Mouse (Mus musculus) liver, embryonic 12.5 days (tissue): ENCODE data around the gene Syn3. TPM values are rescaled to one million over a fixed set of nuclear protein-coding genes. Genes with fewer than 3 reads are reported as not detected.

Experiments used
- ATAC-seq: fragments of 200-750 bp; cut with Nextera tagmentation; 2 replicates; pipeline ENCODE4 v1.8.0; 2017; ENCODE audit warnings: moderate number of reproducible peaks, mild to moderate bottlenecking, moderate library complexity
- H3K27ac ChIP-seq: fragments of 300-500 bp; sonication (generic); 2 replicates; pipeline ENCODE4 v1.5.1; 2016; ENCODE audit warnings: mild to moderate bottlenecking
- H3K27me3 ChIP-seq: fragments of 300-500 bp; sonication (generic); replicated peaks from 2 replicates; pipeline ENCODE4 v1.6.1; 2016; ENCODE audit warnings: mild to moderate bottlenecking, moderate library complexity
- H3K36me3 ChIP-seq: fragments of 300-500 bp; sonication (generic); 2 replicates; pipeline ENCODE4 v1.6.1; 2016; ENCODE audit warnings: mild to moderate bottlenecking, moderate library complexity
- H3K4me1 ChIP-seq: fragments of 300-500 bp; sonication (generic); 2 replicates; pipeline ENCODE4 v1.6.1; 2016
- H3K4me2 ChIP-seq: fragments of 300-500 bp; sonication (generic); 2 replicates; pipeline ENCODE4 v1.6.1; 2016; ENCODE audit warnings: mild to moderate bottlenecking, moderate library complexity
- H3K4me3 ChIP-seq: fragments of 300-500 bp; sonication (generic); 2 replicates; pipeline ENCODE4 v1.5.1; 2016; ENCODE audit warnings: mild to moderate bottlenecking, moderate library complexity
- H3K9ac ChIP-seq: fragments of 300-500 bp; sonication (generic); 2 replicates; pipeline ENCODE4 v1.6.1; 2016; ENCODE audit warnings: mild to moderate bottlenecking, moderate library complexity
- H3K9me3 ChIP-seq: fragments of 300-500 bp; sonication (generic); replicated peaks from 2 replicates; pipeline ENCODE4 v1.6.1; 2016; ENCODE audit warnings: mild to moderate bottlenecking, moderate library complexity
- WGBS: fragments of 180-500 bp; shearing (Covaris S2); methylation state at CpG from one replicate; pipeline ENCODE4 v1.1.7; 2016; ENCODE audit not compliant: insufficient replicate concordance; 5-methylcytosine and 5-hydroxymethylcytosine counted together
- polyA plus RNA-seq: library from polyadenylated mRNA; unstranded; fragments of >200 nt; fragmentation: Nextera tagmentation; extraction: Ambion mirVana; gene quantifications from 2 replicates; pipeline ENCODE4 v1.2.1, GENCODE M21; 2016

The Syn3 gene
- polyA plus RNA-seq, 1 experiment from 2014 or later, result 0.57 TPM

- no peaks in the 10 kb centered on the region for H3K4me1 ChIP-seq
- no peak overlapping the region for H3K4me2 ChIP-seq
- H3K9ac ChIP-seq, result no peak overlapping the region
- WGBS, result 77% methylated on average over 2 of the region's 2 CpGs
- H3K36me3 ChIP-seq, result no peaks in the 10 kb centered on the region
- no peak overlapping the region for H3K4me3 ChIP-seq
- H3K27me3 ChIP-seq, result no peaks in the 10 kb centered on the region
- H3K9me3 ChIP-seq, result no peaks in the 10 kb centered on the region
- H3K27ac ChIP-seq, result no peak overlapping the region
- ATAC-seq, result no peak
Measured at GRCm38 (mm10) chr10:86078761-86079160, 419.9 kb downstream of the Syn3 start.

GRCm38 (mm10) chr10:86077272-86077671, 421.4 kb downstream of the Syn3 start:
- Histone ChIP-seq H3K4me2 (no peak overlapping the region), H3K27ac (no peak overlapping the region), H3K27me3 (no peaks in the 10 kb centered on the region), H3K36me3 (no peaks in the 10 kb centered on the region), H3K4me1 (no peaks in the 10 kb centered on the region), H3K4me3 (no peak overlapping the region), H3K9ac (no peak overlapping the region), H3K9me3 (no peaks in the 10 kb centered on the region)
- ATAC-seq, result no peak
- 62% methylated on average over 2 of the region's 2 CpGs for WGBS

GRCm38 (mm10) chr10:86074971-86075711, 423.6 kb downstream of the Syn3 start:
- Histone ChIP-seq H3K4me2 (no peak overlapping the region), H3K9ac (no peak overlapping the region), H3K27ac (no peak overlapping the region), H3K4me1 (no peaks in the 10 kb centered on the region), H3K27me3 (no peaks in the 10 kb centered on the region), H3K36me3 (no peaks in the 10 kb centered on the region), H3K9me3 (no peaks in the 10 kb centered on the region), H3K4me3 (no peak overlapping the region)
- WGBS, result 71% methylated on average over 9 of the region's 9 CpGs
- no peak for ATAC-seq

- no peak overlapping the region for H3K4me3 ChIP-seq
- no peaks in the 10 kb centered on the region for H3K27me3 ChIP-seq
- H3K36me3 ChIP-seq, result no peaks in the 10 kb centered on the region
- H3K9me3 ChIP-seq, result no peaks in the 10 kb centered on the region
- WGBS, result 53% methylated on average over 4 of the region's 4 CpGs
- ATAC-seq, result no peak
- H3K4me2 ChIP-seq, result no peak overlapping the region
- H3K4me1 ChIP-seq, result no peaks in the 10 kb centered on the region
- no peak overlapping the region for H3K9ac ChIP-seq
- no peak overlapping the region for H3K27ac ChIP-seq
Measured at GRCm38 (mm10) chr10:86074134-86074533, 424.6 kb downstream of the Syn3 start.

GRCm38 (mm10) chr10:86070751-86071150, 427.9 kb downstream of the Syn3 start:
- Histone ChIP-seq H3K4me1 (peaks cover 2% of the 10 kb centered on the region; the same call in 1 of the 2 replicates), H3K4me2 (no peak overlapping the region), H3K36me3 (no peaks in the 10 kb centered on the region), H3K27me3 (0 out of 2 replicates have a peak, but pooled peaks cover under 1% of the 10 kb centered on the region), H3K9ac (no peak overlapping the region), H3K9me3 (no peaks in the 10 kb centered on the region), H3K4me3 (no peak overlapping the region), H3K27ac (no peak overlapping the region)
- 55% methylated on average over 3 of the region's 3 CpGs for WGBS
- no peak for ATAC-seq

DNA sequence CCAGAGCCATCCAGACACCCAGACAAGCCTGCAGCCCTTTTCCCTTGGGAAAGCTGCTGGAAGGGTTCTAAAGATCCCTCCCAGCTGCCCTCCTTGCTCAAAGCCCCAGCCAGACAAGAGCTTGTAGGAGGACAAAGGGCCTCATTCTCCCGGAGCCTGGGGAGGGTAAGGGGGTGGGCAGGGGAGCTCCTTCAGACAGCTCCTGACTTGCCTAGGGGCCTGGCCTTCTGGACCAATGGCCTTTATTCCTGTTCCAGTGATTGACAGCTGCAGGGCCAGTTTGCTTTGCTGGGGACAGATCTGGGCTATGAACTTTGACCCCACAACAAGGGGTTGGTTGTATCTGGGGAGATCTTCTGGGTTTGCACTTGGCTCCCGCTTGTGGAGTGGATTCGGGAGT, 429.4 kb downstream of the Syn3 start:
- peaks cover 2% of the 10 kb centered on the region; the same call in 1 of the 2 replicates for H3K4me1 ChIP-seq
- no peak overlapping the region for H3K4me2 ChIP-seq
- no peak overlapping the region for H3K4me3 ChIP-seq
- H3K9me3 ChIP-seq, result no peaks in the 10 kb centered on the region
- ATAC-seq, result no peak
- no peaks in the 10 kb centered on the region for H3K36me3 ChIP-seq
- no peak overlapping the region for H3K9ac ChIP-seq
- no peak overlapping the region for H3K27ac ChIP-seq
- 51% methylated on average over 3 of the region's 3 CpGs for WGBS
- 0 out of 2 replicates have a peak, but pooled peaks cover 3% of the 10 kb centered on the region for H3K27me3 ChIP-seq

- no peaks in the 10 kb centered on the region for H3K9me3 ChIP-seq
- no peak overlapping the region for H3K4me3 ChIP-seq
- peaks cover 2% of the 10 kb centered on the region; the same call in 1 of the 2 replicates for H3K4me1 ChIP-seq
- H3K36me3 ChIP-seq, result no peaks in the 10 kb centered on the region
- peaks cover 3% of the 10 kb centered on the region; the same call in 1 of the 2 replicates for H3K27me3 ChIP-seq
- no peak overlapping the region for H3K4me2 ChIP-seq
- H3K27ac ChIP-seq, result no peak overlapping the region
- ATAC-seq, result no peak
- WGBS, result 45% methylated on average over 10 of the region's 10 CpGs
- no peak overlapping the region for H3K9ac ChIP-seq
Measured at GRCm38 (mm10) chr10:86067911-86068310, 430.8 kb downstream of the Syn3 start.

- 64% methylated on average over 5 of the region's 5 CpGs for WGBS
- Histone ChIP-seq H3K36me3 (no peaks in the 10 kb centered on the region), H3K4me1 (peaks cover 2% of the 10 kb centered on the region; the same call in 1 of the 2 replicates), H3K27me3 (peaks cover 3% of the 10 kb centered on the region; the same call in 1 of the 2 replicates), H3K4me3 (no peak overlapping the region), H3K9me3 (no peaks in the 10 kb centered on the region), H3K4me2 (no peak overlapping the region), H3K27ac (no peak overlapping the region), H3K9ac (no peak overlapping the region)
- ATAC-seq, result no peak
Measured at GRCm38 (mm10) chr10:86066651-86067050, 432.0 kb downstream of the Syn3 start.

GRCm38 (mm10) chr10:86065661-86066060, 433.0 kb downstream of the Syn3 start:
- WGBS, result 68% methylated on average over 1 of the region's 1 CpGs
- Histone ChIP-seq H3K4me2 (no peak overlapping the region), H3K4me3 (no peak overlapping the region), H3K36me3 (no peaks in the 10 kb centered on the region), H3K4me1 (peaks cover 2% of the 10 kb centered on the region; the same call in 1 of the 2 replicates), H3K27ac (no peak overlapping the region), H3K9ac (no peak overlapping the region), H3K27me3 (peaks cover 3% of the 10 kb centered on the region; the same call in 1 of the 2 replicates), H3K9me3 (no peaks in the 10 kb centered on the region)
- no peak for ATAC-seq

DNA sequence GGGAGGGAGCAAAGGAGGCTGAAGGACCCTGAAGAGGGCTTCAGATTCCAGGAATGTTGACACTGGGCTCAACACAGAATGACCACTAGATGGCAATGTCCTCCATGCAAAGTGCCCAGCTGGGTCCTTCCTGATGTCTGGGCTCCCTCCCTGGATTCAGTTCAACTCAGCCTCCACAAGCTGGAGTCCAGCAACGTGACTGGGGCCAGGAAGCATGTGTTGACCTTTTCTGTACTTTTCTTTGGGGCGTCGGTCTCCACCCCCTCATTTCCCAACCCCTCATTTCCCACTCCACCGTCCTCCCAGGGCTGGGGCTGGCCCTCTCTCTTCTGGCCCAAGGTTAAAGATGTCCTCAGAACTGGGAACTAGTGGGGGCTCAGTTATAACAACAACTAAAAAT, 433.8 kb downstream of the Syn3 start:
- ATAC-seq, result peak; percentile 66; the same call in 1 of the 2 replicates
- Histone ChIP-seq H3K4me2 (no peak overlapping the region), H3K27ac (no peak overlapping the region), H3K4me1 (peaks cover 2% of the 10 kb centered on the region; the same call in 1 of the 2 replicates), H3K9ac (no peak overlapping the region), H3K4me3 (no peak overlapping the region), H3K36me3 (no peaks in the 10 kb centered on the region), H3K9me3 (no peaks in the 10 kb centered on the region), H3K27me3 (peaks cover 3% of the 10 kb centered on the region; the same call in 1 of the 2 replicates)
- 13% methylated on average over 4 of the region's 4 CpGs for WGBS

DNA sequence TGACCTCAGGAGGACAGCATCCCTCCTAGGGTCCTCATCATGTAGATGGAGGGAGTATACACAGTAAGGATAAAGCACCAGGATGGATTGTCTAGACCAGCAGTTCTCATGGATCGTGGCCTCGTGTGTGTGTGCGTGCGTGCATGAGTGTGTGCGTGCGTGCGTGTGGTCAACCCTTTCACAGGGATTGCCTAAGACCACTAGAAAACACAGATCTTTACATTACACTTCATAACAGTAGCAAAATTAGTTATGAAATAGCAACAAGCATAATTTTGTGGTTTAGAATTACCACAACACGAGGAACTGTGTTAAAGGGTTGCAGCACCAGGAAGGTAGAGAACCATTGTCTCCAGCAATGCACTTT, 435.7 kb downstream of the Syn3 start:
- Histone ChIP-seq H3K4me2 (no peak overlapping the region), H3K4me3 (no peak overlapping the region), H3K27ac (no peak overlapping the region), H3K9ac (no peak overlapping the region), H3K4me1 (no peaks in the 10 kb centered on the region), H3K9me3 (no peaks in the 10 kb centered on the region), H3K27me3 (peaks cover 3% of the 10 kb centered on the region; the same call in 1 of the 2 replicates), H3K36me3 (no peaks in the 10 kb centered on the region)
- ATAC-seq, result no peak
- 80% methylated on average over 8 of the region's 8 CpGs for WGBS

- no peaks in the 10 kb centered on the region for H3K36me3 ChIP-seq
- no peak overlapping the region for H3K9ac ChIP-seq
- H3K4me2 ChIP-seq, result no peak overlapping the region
- no peak overlapping the region for H3K4me3 ChIP-seq
- H3K9me3 ChIP-seq, result no peaks in the 10 kb centered on the region
- WGBS, result 34% methylated on average over 5 of the region's 5 CpGs
- no peaks in the 10 kb centered on the region for H3K4me1 ChIP-seq
- ATAC-seq, result no peak
- peaks cover 3% of the 10 kb centered on the region; the same call in 1 of the 2 replicates for H3K27me3 ChIP-seq
- H3K27ac ChIP-seq, result no peak overlapping the region
Measured at GRCm38 (mm10) chr10:86062261-86063017, 436.3 kb downstream of the Syn3 start.
